Mouse (Mus musculus): ENCODE results near the gene Zfp423. TPM values are rescaled to one million over a fixed set of nuclear protein-coding genes. Genes with fewer than 3 reads are reported as not detected.

Gene Zfp423
- polyA plus RNA-seq, 2 experiments from 2014 or later = not detected

DNA sequence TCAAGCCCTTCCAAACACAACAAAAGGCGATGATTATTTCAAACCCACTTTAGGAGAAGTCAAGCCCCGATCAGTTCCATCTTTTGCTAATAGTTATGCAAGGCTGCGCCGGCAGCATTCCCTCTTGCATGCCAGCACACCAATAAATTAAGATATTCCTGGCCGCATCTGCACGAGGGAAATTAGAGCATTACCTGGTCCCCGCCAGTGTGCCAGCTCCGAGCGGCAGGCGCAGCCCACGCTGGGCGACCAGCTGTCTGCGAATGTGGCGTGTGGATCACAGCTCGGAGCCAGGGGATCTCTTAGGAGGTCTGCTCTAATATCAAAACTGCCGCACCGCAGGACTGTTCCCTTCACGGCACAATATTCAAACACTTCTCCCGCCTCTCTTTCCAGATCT lies 217.4 kb downstream of the Zfp423 start:
- ATAC-seq = no peak

DNA sequence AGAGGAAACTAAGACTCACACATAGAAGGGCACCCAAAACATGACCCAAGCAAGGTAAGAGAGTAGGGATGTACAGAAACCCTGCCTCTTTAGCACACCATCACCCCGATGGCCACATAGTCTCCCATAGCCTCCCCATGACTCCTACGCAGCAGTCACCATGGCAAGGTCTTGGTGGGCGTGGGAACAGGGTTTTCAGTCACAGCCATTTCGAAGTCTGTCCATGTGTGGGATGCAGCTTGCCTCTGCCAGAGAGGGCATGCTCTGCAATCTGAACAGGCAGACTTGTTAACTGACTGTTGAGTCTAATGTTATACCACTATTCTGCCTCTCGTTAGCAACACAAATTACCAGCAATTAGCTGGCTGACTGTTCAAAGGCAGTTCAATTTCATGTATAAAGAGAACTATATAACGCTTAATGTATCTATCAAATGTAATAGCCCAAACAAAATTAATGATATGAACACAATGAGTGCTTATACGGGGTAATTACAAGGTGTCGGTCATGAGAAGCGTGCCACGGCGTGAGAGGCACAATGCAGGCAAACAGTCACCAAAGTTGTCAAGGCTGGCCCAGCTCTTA lies 218.4 kb downstream of the Zfp423 start:
- no peak for ATAC-seq

DNA sequence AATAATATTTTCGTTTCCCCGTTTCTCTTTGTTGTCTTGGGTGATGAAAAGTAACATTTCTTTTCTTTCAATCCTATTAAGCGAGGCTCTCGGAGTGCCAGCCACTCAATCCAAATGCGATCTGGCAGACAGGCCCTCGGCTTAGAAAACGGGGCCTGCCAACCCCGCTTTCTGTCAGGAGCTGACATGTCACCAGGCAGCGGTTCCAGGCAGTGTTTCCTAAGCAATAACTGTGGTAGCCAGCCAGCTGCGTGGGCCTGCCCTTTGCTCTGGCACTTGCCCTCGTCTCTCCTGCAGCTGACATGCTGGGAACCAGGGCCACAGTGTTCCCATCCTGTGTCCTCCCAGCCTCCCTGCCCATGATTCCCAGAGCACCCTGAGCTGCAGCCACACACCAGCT lies 221.5 kb downstream of the Zfp423 start:
- no peak for ATAC-seq

DNA sequence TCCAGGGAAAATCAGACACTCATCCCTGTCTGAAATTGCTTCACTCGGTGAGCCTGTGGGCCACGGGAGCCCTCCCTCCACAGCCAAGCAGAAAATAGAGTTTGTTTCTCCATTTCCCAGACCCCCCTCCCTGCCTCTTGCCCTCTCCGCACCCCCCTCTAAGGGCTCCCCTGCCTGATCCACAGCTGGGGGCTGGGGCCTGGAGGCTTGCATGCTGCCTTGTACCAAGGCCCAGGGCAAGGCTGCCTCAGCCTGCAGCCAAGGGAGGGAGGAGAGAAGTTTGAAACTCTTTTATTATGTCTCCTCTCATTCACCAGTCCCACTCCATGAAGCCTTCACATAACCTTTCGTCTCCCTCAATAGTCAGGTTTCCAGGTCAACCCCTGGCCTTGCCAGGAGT lies 224.5 kb downstream of the Zfp423 start:
- ATAC-seq = no peak

DNA sequence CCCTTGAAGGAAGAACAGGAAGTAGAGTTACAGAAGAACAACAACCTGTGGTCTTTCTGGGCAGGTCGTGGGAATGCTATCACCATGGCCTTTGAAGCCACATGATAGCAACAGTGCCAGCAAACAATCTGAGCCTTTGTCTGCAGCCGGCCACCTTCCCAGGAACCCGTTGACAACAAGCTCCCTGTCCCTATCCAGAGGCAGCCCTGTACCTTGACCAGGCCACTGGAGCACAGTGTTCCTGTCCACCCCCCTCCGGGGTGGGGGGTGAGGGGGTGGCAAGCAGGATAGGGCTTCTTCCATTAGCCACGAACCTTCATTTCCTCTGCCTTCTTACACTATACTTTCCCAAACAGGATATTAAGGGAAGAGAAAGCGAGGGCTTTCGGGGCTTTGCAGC lies 224.9 kb downstream of the Zfp423 start:
- no peak for ATAC-seq

DNA sequence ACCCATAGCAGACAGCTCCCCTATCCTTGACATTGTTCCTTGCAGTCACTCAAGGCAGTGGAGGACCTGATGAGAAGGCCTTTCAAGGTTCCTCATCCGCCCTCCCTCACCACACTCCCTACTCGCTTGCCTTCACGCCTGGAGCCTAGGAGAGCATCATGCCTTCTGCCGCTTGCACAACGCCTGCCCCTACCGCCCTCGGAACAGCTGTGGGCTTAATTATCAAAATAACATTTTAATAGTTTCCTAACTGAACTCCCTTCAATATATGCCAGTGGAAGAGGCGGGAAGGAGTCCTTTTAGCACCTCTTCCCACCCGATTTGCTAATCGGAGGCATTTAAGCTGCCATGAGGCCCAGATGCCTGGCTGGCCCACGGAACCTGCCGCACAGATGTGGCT lies 228.3 kb downstream of the Zfp423 start:
- ATAC-seq = no peak

DNA sequence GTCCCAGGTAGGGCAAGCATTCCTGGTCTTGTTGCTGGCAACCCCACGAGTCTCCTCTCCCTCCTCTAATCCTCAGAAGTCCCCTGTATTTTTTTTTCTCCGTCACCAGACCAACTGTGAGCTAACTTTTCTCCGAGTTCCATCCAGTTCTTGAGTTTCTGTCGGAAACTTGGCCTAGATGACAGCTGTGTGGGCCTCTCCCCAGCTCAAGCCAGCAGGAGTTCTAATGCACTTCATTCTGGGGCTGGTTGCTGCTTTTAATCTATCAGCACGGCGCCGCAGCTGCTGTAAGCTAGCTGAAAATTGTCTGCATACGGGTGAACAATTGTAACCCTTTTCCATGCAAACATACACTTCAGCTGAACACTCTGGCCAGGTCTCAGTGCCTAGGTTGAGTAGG lies 236.4 kb downstream of the Zfp423 start:
- ATAC-seq = no peak

DNA sequence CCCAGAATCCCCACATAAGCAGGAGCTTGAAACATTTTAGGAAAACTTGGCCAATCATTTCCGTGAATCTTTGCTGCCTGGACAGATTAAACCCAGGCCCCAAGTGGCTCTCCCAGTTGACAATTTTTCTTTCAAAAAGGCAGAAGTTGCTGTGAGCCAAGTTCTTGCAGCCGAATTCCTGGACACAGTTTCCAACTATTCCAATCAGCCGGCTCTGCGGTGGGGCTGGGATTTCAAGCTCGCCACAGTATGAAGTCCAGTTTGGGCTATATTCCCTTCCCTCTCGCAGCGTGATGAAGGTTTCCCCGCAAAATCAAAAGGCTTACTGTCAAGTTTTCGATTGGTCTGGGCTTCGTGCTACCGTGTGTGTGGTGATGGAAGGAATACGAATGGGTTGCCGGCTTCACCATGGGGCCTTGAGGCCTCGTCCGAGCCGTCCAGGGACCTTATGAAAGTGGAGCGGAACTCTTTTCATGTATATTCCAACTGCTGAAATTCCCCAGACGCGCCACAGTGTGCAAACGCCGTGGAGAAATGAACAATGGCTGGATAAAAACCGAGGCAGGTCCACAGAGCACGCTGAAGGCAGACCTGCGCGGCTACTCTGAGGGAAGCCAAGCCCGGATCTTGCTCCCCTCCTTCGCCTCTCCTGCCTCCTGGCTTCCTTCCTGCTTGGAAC lies 240.1 kb downstream of the Zfp423 start:
- ATAC-seq = no peak

DNA sequence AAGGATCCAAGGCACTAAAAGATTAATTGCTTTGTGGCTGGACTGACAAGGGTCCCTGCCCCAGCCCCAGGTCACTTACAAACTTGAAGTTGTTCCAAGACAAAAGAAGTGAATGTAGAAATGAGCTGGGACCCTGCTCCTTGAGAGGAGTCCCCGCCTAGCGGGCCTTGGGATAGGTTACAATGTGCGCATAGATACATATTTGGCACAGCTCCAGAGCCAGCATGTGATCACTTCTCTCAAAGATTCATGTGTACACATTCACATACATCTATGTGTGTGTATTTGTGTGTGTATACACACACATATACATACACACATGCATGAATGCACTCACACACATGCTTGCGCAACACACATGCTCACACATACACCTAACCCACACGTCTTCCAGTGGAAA lies 241.9 kb downstream of the Zfp423 start:
- no peak for ATAC-seq

DNA sequence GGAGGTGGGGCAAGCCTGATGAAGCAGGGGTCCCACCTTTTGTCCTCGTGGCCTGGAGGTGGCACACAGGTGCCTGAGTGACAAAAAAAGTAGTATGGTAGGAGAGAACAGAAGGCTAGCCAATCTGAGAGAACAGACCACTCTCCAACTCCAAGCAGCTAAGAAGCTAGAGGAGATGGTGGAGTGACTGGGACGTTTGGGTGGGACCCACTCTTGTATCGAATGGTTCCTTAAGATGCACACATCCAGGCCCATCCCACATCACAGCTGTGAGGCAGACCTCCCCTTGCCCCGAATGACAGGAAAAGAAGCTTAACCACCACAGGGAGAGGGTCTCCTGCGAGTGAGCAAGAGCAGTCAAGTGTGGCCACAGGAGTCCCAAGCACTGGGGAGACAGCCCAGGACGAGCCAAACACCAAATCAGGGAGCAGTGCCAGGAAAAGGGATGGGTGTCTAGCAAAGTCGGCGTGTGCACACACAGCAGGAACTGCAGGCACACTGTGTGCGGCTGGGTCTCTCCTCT lies 242.6 kb downstream of the Zfp423 start:
- ATAC-seq = no peak

DNA sequence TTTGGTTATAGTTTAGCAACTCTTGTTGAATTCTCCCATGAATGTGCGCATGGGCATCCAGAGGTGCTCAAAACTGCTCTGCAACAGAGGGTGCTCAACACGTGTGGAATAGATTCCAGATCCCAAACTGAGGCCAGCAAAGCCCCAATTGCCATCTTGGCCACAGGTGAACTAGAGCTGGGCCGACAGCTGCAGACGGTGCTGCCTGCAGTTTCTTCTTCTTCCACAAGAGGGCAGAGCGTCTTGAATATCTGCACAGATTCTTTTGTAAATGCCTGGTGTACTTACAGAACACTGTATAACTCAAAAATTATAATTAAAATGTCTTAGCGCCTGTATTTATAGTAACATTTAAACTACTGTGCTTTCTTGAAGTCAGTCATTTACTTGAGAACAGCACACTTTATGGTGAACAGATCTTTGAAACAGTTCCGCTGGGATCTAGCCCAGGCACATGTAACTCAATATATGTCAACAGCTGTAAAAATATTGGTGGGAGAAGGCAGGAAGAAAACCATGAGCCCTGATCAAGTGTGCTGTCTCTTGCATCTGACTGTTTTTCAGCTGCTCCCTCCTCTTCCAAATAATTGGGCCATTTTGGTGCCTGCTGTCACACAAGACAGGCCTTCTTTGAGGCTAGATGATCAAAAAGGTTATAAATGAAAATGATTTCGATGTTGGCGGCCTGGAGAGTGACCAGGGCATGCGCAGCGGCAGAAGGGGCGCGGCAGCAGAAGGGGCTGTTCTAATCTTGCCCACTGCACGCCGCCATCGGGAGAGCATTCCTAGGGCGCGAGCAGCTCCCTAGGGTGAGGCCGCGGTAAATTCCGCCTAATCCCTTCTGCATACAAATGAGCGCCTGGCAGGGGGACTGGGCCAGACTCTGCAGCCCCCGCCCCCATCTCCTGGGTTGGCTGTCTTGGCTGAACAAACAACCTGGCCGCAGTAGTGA lies 243.4 kb downstream of the Zfp423 start:
- ATAC-seq = no peak

DNA sequence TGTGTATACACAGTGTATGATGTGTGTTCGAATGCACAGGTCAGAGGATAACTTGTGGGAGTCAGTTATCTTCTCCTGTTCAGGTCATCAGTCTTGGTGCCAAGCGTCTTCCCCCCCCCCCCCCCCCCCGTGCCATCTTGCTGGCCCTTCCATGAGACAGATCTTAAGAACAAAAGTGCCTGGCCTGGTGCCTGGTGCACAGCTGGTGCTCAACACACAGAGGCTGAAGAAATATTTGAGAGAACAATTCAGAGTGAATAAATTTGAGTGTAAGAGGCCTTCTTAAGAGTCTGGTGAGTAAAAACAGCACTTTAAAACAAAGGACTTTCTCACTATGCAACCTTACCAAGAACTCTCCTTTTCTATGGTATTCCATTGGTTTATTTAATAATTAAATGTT lies 245.4 kb downstream of the Zfp423 start:
- no peak for ATAC-seq

DNA sequence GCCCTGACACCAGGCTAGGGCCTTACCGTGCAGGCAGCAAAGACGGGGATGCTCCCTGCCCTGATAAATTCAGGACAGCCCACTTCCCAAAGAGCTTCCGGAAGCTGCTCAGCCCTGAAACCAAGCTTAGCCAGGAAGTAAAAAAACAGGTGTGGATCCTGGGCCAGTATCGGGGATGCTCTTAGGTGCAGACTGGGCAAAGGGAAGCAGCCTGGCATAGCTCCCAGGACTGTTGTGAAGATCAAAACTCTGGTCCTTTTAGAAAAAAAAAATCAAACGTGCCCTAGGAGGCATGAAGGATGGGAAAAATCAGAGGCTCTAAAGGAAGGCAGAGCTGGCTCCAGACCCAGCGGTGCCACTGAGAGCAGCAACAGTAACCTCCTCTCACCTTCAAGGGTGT lies 247.4 kb downstream of the Zfp423 start:
- ATAC-seq = no peak

DNA sequence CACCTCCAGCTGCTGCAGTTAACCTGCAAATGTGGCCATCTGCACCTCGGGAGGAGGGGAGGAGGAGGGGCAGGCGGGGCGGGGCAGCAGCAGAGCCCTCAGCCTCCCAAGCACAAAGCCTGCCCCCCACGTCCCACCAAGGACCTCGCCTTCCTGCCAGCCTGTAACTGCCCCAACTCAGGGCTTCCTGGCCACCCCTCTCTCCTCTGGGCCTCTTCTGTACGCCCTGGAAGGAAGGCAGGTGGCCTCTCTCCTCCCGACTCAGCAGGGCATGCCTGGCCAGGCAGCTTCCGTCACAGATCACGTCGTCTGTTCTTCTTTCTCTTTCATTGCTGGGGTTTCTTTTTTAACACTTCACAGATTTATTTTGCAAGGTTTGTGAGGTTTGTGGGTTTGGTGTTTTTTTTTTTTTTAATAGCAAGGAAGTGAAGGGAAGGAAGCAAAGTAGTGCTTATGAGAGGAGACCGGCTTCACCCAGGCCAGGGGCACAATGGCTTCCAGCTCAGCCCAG lies 251.2 kb downstream of the Zfp423 start:
- ATAC-seq = no peak

DNA sequence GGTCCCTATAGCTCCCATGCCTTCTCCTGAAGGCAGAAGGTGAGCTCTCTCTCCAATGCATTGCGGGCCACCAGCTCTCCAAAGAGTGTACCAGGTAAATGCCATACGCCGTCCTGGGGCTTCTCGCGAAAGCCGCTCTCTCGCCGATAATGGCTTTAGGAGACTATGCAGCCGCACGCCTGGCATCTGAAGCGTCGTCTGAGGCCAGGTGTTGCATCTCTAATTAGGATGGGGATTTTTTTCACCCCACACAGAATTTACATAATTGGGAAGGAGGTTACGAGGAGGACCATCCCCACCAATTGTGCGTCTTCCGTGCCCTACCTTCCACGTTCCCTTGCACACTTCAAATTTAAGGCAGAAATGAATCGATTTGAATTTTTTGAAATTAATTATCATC lies 252.2 kb downstream of the Zfp423 start:
- no peak for ATAC-seq

DNA sequence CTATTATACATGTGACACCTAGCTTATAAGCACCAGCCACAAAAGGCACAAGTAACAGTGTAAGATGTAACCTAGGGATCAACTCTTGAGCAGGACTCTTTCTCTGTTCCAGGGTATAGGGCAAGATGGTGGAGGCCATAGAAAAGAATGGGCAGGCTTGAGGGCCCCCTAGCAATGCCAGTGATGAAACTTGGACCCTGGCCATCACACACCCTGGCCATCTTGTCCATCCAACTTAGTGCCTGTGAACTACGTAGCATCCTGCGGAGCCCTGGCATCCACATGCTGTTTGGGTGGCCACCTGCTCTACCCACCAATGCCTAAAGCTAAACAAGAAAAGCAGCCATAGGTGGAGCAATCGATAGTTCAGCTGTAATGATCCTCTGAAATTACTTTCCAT lies 254.6 kb downstream of the Zfp423 start:
- ATAC-seq = no peak

DNA sequence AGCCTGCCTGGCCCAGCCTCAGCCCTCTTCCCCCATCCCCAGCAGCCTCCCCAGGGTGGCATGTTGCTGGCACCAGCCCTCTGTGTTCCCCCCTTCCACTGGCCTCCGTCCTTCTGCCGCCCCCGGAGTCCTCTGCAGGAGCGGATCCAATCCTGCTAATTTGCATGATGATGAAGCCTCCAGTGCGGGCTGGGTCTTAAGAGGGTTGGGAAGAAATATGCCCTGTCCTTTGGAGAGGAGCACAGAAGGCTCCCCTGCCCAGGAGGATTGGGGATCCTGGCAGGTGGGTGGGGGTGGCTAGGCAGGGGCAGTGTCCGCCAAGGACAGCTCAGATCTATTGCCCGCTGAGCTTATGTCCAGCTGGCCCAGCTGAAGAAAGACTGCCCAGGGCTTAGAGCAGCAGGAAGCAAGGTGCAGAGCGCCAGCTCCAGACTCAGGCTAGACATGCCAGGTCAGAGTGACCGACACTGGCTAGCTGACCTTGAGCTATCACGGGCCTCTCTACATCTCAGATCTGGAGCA lies 256.5 kb downstream of the Zfp423 start:
- no peak for ATAC-seq

DNA sequence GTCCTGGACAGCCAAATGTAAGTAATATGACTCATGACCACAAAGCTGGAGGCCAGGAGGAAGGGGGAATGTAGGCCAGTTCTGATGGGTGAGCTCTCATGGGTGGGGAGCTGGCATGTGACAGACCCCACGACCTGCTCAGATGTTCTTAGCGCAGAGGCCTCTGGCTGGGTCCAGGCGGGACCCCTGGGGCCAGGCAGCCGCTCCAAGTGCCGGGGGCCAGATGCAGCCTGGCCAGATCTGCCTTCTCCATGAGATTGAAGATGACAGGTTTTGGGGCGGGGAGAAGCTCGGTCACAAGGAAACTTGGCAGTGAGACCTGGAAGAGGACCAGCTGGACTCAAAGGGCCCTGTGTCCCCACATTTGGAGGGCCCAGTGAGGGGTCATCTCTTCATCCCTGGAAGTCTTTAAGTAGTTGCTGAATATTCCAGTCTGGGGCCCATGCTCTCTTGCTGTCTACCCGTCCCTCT lies 257.3 kb downstream of the Zfp423 start:
- ATAC-seq = no peak

DNA sequence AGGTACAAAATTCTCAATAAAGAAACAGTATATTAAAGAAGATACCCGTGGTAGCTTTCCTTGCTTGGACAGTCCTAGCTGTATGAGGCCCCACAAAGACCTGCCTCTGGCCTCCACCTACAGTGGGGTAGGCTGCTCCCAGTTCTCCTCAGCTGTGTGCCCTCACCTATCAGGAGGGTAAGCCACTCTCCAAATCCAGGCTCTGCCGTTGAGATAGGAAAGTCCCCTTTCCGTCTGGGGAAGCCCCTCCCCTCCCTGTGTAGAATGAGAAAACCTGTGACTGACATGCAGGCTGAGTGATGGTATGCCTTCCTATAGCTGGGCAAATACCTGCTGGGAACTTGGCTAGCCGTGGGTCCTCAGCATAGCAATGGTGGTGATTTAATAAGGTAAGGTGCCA lies 257.8 kb downstream of the Zfp423 start:
- ATAC-seq = no peak

DNA sequence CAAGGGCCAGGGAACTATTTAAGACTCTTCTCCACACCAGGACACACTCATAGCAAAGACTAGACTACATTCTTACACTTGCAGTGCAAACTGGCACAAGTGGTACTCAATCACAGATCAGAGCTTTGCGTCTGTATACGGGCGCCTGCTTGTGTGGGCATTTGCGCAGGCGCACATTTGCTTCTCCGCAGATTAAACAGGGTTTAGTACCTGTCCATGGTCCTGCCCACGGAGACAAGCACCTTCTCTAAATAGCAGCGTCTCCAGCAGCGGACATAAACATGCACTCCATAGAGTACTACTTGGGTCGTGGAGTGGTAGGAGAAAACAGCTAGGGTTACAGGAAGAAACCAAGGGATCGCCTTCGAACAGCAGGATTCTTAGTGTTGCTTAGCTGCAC lies 259.1 kb downstream of the Zfp423 start:
- ATAC-seq = no peak

DNA sequence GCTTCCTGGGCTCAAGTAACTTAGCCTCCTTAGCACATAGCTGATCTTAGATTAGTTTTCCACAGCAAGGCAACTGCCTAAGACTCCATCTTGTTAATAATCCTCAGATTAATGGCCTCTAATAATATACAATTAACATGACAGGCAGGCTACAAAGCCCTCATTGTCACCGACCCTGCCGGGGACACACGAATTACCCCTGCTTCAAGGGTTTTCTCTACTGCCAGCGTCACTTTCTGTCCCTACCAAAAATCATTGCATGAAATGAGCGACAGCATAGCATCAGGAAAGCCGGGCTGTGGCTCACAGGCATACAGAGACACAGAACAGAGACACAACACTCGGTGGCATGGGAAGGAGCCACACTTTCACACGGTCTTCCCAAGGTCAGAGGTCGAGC lies 262.3 kb downstream of the Zfp423 start:
- no peak for ATAC-seq

DNA sequence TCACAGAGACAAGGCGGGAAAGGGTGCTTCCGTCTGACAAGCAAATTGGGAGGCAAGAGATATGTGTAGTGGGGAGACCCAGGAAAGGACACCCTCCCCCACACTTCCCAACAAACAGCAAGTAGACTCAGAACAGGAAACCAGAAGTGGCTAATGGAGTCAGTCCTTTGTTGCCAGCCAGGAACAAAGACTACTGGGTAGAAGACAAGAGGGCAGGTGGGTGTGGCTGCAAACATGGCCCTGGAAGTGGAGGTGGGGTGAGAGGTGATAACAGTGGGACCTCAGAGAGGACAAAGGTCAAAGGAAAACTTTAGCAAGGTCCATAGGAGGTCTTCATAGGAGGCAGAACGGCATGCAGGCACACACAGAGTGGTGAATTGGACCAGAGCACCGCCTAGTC lies 265.7 kb downstream of the Zfp423 start:
- ATAC-seq = no peak
